Mouse (Mus musculus) small intestine, adult 2 months (tissue): ENCODE data around the gene Abi3. TPM values are rescaled to one million over a fixed set of nuclear protein-coding genes. Genes with fewer than 3 reads are reported as not detected.

ENCODE experiments used
- H3K27ac ChIP-seq: fragments of 200-500 bp; 2 replicates; pipeline ENCODE4 v1.5.1; 2012; ENCODE audit warnings: low read depth, low read length, control low read depth, inconsistent platforms; ENCODE audit not compliant: insufficient read depth
- H3K27me3 ChIP-seq: fragments of 200-500 bp; 2 replicates; pipeline ENCODE4 v1.6.1; 2012; ENCODE audit warnings: mild to moderate bottlenecking, moderate library complexity, low read length, inconsistent platforms; ENCODE audit not compliant: control insufficient read depth, insufficient read depth
- H3K36me3 ChIP-seq: fragments of 200-500 bp; 2 replicates; pipeline ENCODE4 v1.6.1; 2012; ENCODE audit warnings: mild to moderate bottlenecking, low read length, control low read depth, inconsistent platforms; ENCODE audit not compliant: control insufficient read depth, insufficient read depth
- H3K4me1 ChIP-seq: fragments of 200-500 bp; 2 replicates; pipeline ENCODE4 v1.6.1; 2012; ENCODE audit warnings: low read length, inconsistent platforms, mixed read lengths; ENCODE audit not compliant: control insufficient read depth, insufficient read depth, insufficient read length
- H3K4me3 ChIP-seq: fragments of 200-500 bp; 2 replicates; pipeline ENCODE4 v1.5.1; 2012; ENCODE audit warnings: low read depth, mild to moderate bottlenecking, control low read depth, inconsistent platforms, low read length, moderate library complexity
- CTCF ChIP-seq: fragments of 200-500 bp; IDR thresholded peaks from 2 replicates; pipeline ENCODE4 v1.5.1; 2012; ENCODE audit warnings: low read depth, mild to moderate bottlenecking, control low read depth, inconsistent platforms, low read length, moderate library complexity, mixed read lengths; ENCODE audit not compliant: insufficient replicate concordance, insufficient read length; ENCODE audit errors: extremely low read depth
- POLR2A ChIP-seq: fragments of 200-500 bp; IDR thresholded peaks from 2 replicates; pipeline ENCODE4 v1.6.1; 2012; ENCODE audit warnings: low read depth, mild to moderate bottlenecking, control low read depth, inconsistent platforms, low read length, moderate library complexity
- WGBS: fragments of 180-500 bp; shearing (Covaris S2); methylation state at CpG from one replicate; pipeline ENCODE4 v1.1.7; 2018; 5-methylcytosine and 5-hydroxymethylcytosine counted together
- polyA plus RNA-seq: library from polyadenylated mRNA; depleted of rRNA; stranded (reverse); fragments of >200 nt; gene quantifications from 2 replicates; pipeline ENCODE4 v1.2.3, GENCODE M21; 2012

Abi3 gene
- polyA plus RNA-seq, 1 experiment: 73.5 TPM

DNA sequence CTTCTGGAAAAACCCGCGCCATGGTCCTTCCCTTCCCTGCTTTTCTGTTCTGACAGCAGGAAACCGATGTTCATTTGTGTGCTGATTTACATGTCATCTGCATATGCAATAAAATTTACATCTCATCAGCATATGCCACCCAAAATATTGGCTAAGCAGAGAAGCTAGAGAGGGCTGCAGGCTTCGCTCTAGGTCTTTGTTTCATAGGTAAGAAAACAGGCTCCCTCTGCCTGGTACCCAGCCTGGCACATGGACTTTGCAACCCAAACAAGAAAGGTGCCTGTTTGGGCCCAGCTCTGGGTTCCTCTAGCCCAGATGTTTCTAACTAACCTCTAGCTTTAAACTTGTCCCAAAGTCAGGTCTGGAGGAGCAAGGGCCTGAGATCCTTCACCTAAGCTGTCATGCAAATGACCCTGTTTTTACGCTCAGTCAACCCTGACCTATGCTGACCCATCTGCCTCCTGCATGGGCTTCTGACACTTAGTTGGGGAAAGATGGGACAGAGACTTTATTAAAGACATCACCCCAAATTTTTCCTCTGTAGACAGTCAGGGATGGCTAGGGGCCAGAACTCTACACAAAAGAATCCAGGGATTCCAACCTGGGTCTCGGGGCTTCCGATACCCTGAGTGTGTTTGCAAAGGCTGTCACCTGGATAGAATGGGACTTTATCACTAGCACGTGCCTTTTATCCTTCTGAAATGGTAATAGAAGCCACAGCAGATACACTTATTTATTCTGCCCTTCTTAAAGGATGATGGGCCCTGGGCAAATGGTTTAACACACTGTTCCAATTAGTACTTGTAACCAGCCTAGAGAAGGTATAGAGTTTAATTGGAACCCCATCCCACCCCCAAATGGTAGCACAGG is 3.0 kb downstream of the Abi3 start:
- 81% methylated on average over 8 of the region's 8 CpGs for WGBS
- no peaks in the 10 kb centered on the region for H3K36me3 ChIP-seq
- H3K4me1 ChIP-seq: peaks cover 28% of the 10 kb centered on the region
- peak overlapping the region; percentile 23; the same call in 1 of the 2 replicates for H3K4me3 ChIP-seq
- TF ChIP-seq CTCF: no peak
- no peak for TF ChIP-seq POLR2A
- no peaks in the 10 kb centered on the region for H3K27me3 ChIP-seq
- peak overlapping the region; percentile 27 for H3K27ac ChIP-seq

DNA sequence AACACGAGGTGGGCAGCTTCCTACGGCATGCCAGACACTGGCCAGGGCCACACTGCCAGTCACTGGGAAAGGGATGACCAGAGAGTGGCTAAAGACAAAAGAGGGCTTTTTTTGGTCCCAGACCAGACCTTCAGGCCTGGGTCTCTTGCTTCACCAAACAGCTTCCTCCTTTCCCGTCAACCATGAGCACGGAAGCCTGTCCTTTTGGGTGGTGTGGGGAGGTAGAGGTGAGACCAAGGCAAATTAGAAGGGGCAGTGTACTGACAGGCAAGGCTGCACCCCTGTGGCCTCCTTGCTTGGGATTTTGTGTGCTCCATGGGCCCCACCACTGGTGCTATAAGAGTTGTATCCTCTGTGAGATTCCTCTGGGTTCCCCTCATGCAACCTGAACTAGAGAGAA is 3.7 kb downstream of the Abi3 start:
- peak overlapping the region; percentile 27 for H3K27ac ChIP-seq
- 75% methylated on average over 4 of the region's 4 CpGs for WGBS
- TF ChIP-seq POLR2A (no peak), CTCF (no peak)
- H3K4me1 ChIP-seq: peaks cover 35% of the 10 kb centered on the region
- no peaks in the 10 kb centered on the region for H3K27me3 ChIP-seq
- H3K4me3 ChIP-seq: peak overlapping the region; percentile 23
- no peaks in the 10 kb centered on the region for H3K36me3 ChIP-seq

DNA sequence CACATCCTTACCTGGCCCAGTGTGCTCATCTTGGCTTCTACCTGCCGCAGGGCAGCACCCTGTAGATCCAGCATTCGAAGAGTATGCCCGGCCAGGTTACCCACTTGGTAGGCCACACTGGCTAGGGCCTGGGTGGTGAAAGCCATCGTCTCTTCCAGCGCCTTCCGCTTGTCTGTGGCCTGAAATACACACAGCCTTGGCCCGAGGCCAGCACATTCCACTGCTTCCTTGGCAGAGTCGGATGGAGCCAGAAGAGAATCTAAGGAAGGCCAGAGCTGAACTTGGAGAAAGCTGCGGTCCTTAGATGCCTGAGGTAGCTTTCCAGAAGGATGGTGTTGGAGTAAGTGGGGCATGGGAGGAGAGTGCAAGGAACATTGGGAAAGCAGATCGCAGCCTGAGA is 5.2 kb downstream of the Abi3 start, which contains the start of gene Gngt2:
Gngt2 (plus strand) TSS at position 158 of the 400 bp plus-strand sequence.
- H3K27ac ChIP-seq: peak within 1 kb of the TSS; percentile 79
- H3K36me3 ChIP-seq: 0 out of 2 replicates have a peak, but pooled peaks cover under 1% of the 10 kb centered on the region
- no peaks in the 10 kb centered on the region for H3K27me3 ChIP-seq
- WGBS: 7% methylated on average over 10 of the region's 10 CpGs
- peaks cover 46% of the 10 kb centered on the region for H3K4me1 ChIP-seq
- TF ChIP-seq POLR2A (no peak), CTCF (no peak)
- H3K4me3 ChIP-seq: peak within 1 kb of the TSS; percentile 25

DNA sequence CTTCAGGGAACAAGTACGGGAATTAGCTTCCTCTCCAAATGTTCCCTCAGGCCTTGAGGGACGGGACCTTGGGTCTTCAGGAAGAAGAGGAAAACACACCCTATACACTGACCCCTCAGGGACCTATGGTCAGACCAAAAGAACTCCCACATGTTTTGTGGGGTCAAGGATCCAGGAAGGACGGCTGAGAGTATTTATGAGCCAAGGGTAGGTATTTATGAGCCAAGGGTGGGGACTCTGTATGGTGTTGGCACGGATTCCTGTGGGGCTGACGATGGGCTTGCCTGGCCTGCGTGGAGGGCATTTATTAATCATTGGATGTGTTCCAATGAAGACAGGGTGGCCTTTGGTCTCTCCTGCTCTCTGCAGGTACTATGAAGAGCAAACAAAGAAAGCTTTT is 5.8 kb downstream of the Abi3 start:
- H3K36me3 ChIP-seq: 0 out of 2 replicates have a peak, but pooled peaks cover 6% of the 10 kb centered on the region
- WGBS: 16% methylated on average over 6 of the region's 6 CpGs
- H3K4me1 ChIP-seq: peaks cover 48% of the 10 kb centered on the region
- TF ChIP-seq POLR2A: no peak; the same call in 1 of the 2 replicates
- no peak for TF ChIP-seq CTCF
- no peaks in the 10 kb centered on the region for H3K27me3 ChIP-seq
- H3K4me3 ChIP-seq: peak overlapping the region; percentile 25; the same call in 1 of the 2 replicates
- peak overlapping the region; percentile 79 for H3K27ac ChIP-seq

DNA sequence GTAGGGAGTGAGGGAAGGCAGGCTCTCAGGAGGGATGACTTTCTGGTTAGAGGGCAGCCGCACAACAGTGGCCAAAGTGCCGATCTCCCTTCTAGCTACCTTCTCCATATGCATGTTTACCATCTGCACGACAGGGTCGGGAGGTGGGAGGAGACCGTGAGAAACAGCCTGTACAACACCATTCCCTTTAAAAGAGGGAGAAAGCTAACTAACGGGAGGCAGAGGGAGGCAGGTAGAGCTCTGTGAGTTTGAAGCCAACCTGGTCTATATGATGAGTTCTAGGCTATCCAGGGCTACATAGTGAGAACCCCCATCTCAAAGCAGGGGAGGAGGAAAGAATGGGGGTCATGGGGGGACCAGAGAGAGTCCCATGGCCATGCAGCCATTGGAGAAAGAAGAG is 6.4 kb downstream of the Abi3 start:
- peaks cover 54% of the 10 kb centered on the region for H3K4me1 ChIP-seq
- peak overlapping the region; percentile 25 for H3K4me3 ChIP-seq
- no peak for TF ChIP-seq POLR2A
- TF ChIP-seq CTCF: no peak
- peak overlapping the region; percentile 79 for H3K27ac ChIP-seq
- WGBS: 27% methylated on average over 6 of the region's 6 CpGs
- H3K27me3 ChIP-seq: no peaks in the 10 kb centered on the region
- H3K36me3 ChIP-seq: 0 out of 2 replicates have a peak, but pooled peaks cover 7% of the 10 kb centered on the region

DNA sequence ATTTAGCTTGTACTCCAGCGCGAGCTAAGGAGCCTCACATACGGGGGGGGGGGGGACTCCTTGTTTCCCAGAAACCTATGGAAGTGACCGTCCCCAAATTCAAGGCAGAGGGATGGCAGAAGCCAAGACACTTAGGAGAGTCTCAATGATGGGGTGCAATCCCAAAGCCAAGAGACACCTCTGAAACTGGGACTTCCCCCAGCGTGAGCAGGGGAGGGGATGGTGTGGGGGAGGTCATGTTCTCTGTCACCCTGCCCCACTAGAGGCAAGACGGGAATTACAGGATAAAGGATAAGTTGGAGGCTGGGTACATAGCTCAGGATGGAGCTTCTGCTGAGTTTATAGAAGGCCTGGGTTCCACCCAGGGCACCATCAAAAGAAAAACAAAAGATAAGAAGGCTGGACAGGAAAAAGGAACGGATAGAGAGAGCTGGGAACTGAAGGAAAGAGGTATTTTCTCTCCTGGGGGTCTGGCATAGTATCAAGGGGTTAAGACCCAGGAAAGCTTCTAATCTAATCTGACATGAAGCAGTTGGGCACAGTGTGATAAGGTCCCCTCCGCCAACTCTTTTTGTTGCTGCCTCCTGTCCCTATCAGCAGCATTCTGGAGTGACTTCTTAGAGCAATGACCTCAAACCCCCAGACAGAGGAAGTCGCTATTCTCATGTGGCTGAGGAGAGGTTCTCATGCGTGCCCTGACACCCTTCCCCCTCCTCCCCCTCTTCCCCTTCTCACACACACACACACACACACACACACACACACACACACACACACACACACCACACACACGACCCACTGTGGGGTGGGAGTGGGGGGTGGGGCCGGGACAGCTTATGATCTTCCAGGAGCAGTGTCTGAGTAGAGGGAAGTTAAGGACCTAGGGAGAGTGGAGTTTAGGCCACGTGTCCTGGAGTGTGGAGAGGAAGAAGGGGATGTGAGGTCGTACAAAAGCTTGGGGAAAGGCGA is 7.2 kb downstream of the Abi3 start:
- H3K27ac ChIP-seq: peak overlapping the region; percentile 79
- H3K4me1 ChIP-seq: peaks cover 61% of the 10 kb centered on the region
- 0 out of 2 replicates have a peak, but pooled peaks cover 11% of the 10 kb centered on the region for H3K36me3 ChIP-seq
- peak; percentile 4; the same call in 1 of the 2 replicates for TF ChIP-seq CTCF
- TF ChIP-seq POLR2A: no peak; the same call in 1 of the 2 replicates
- WGBS: 11% methylated on average over 15 of the region's 15 CpGs
- H3K27me3 ChIP-seq: no peaks in the 10 kb centered on the region
- peak overlapping the region; percentile 54 for H3K4me3 ChIP-seq
